Mouse (Mus musculus) heart, adult 2 months (tissue): ENCODE results near the gene Hk2. TPM values are rescaled to one million over a fixed set of nuclear protein-coding genes. Genes with fewer than 3 reads are reported as not detected.

Experiments
- DNase-seq, 2 experiments: peaks; one replicate each; pipeline ENCODE4 v3.0.0; 2021
- H3K27ac ChIP-seq: fragments of 200-600 bp; 2 replicates; pipeline ENCODE4 v1.8.1; 2022
- H3K27me3 ChIP-seq: fragments of 200-500 bp; 2 replicates; pipeline ENCODE4 v1.6.1; 2012; ENCODE audit warnings: mild to moderate bottlenecking, low read length, inconsistent platforms, mixed read lengths; ENCODE audit not compliant: control insufficient read depth, insufficient read depth
- H3K36me3 ChIP-seq: fragments of 200-500 bp; 2 replicates; pipeline ENCODE4 v1.6.1; 2012; ENCODE audit warnings: low read length, inconsistent platforms; ENCODE audit not compliant: control insufficient read depth, insufficient read depth
- H3K4me1 ChIP-seq: fragments of 200-500 bp; 2 replicates; pipeline ENCODE4 v1.6.1; 2011; ENCODE audit warnings: low read length; ENCODE audit not compliant: control insufficient read depth, insufficient read depth
- H3K4me3 ChIP-seq: fragments of 200-600 bp; 2 replicates; pipeline ENCODE4 v1.8.1; 2022
- H3K79me2 ChIP-seq: fragments of 200-500 bp; replicated peaks from 2 replicates; pipeline ENCODE4 v1.6.1; 2012; ENCODE audit warnings: mild to moderate bottlenecking, inconsistent platforms, low read length, moderate library complexity, mixed read lengths; ENCODE audit not compliant: control insufficient read depth, insufficient read depth
- H3K9ac ChIP-seq: fragments of 200-500 bp; 2 replicates; pipeline ENCODE4 v1.6.1; 2012; ENCODE audit warnings: low read depth, mild to moderate bottlenecking, control low read depth, inconsistent platforms, low read length, mixed read lengths
- CTCF ChIP-seq: fragments of 200-600 bp; IDR thresholded peaks from 2 replicates; pipeline ENCODE4 v1.8.1; 2022; ENCODE audit warnings: antibody characterized with exemption, mild to moderate bottlenecking, moderate library complexity
- EP300 ChIP-seq: fragments of 200-500 bp; IDR thresholded peaks from 2 replicates; pipeline ENCODE4 v1.6.1; 2011; ENCODE audit warnings: low read depth, low read length, control low read depth; ENCODE audit not compliant: insufficient read depth
- POLR2A ChIP-seq: fragments of 200-500 bp; IDR thresholded peaks from 2 replicates; pipeline ENCODE4 v1.6.1; 2011; ENCODE audit warnings: mild to moderate bottlenecking, low read depth, low read length, control low read depth; ENCODE audit not compliant: insufficient read depth
- whole genome bisulfite sequencing: fragments of 180-500 bp; shearing (Covaris S2); methylation state at CpG from one replicate; pipeline ENCODE4 v1.1.7; 2018; 5-methylcytosine and 5-hydroxymethylcytosine counted together
- intact Hi-C: fragments of 180-260 bp; cut with DNase I; formaldehyde crosslinking; loops from one replicate; pipeline ENCODE4 v1.15.1; 2025
- polyA plus RNA-seq: library from polyadenylated mRNA; depleted of rRNA; stranded (reverse); fragments of >200 nt; gene quantifications from 2 replicates; pipeline ENCODE4 v1.2.3, GENCODE M21; 2012
- total RNA-seq, 2 experiments: library from RNA; stranded (reverse); gene quantifications; 2 replicates each; pipeline ENCODE4 v1.2.3; 2021

Hk2 gene
- total and polyA plus RNA-seq, 3 experiments = 104 to 363 (median 325) TPM

- intact Hi-C loops = loop anchor here (5.0 kb wide), 1 partner anchor 258 kb away; no protein-coding TSS in a partner anchor
Observed at GRCm38 (mm10) chr6:82714243-82714642, 60.0 kb downstream of the Hk2 start.

DNA sequence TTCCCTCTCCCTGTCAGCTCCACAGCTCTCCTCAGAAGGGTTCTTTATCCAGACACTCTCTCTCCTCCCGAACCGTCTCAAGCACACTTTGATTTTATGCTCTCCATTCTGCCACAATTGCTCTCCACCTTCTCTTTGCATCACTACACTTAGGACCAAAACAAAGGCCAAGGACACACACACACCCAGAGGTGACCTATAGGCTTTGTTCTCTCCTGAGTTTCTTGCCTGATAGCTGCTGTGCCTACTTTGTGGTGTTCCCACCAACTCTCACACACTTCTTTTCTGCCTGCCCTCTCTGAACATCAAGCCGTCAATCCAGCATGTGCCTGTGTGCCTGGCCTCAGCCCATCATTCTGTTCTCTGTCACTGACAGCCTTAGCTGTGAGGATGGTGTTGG lies 66.5 kb downstream of the Hk2 start:
- Histone ChIP-seq H3K27me3 (no peaks in the 10 kb centered on the region), H3K9ac (no peak overlapping the region), H3K4me1 (no peaks in the 10 kb centered on the region), H3K4me3 (no peak overlapping the region), H3K36me3 (no peaks in the 10 kb centered on the region), H3K27ac (no peak overlapping the region), H3K79me2 (no peaks in the 10 kb centered on the region)
- TF ChIP-seq CTCF (no peak), POLR2A (no peak), EP300 (no peak)
- WGBS = 95% methylated on average over 3 of the region's 3 CpGs
- no peak for DNase-seq
- intact Hi-C loops = no loop called here

More at GRCm38 (mm10) chr6:82714243-82714642, 60.0 kb downstream of the Hk2 start:
- Histone ChIP-seq H3K4me1 (no peaks in the 10 kb centered on the region), H3K79me2 (no peaks in the 10 kb centered on the region), H3K36me3 (no peaks in the 10 kb centered on the region), H3K27me3 (no peaks in the 10 kb centered on the region), H3K4me3 (no peak overlapping the region), H3K9ac (no peak overlapping the region), H3K27ac (no peak overlapping the region)
- 19% methylated on average over 3 of the region's 3 CpGs for whole genome bisulfite sequencing
- DNase-seq = peak; percentile 65 to 75
- TF ChIP-seq POLR2A = no peak
- TF ChIP-seq EP300 = 0 out of 2 replicates have a peak, but pooled peaks have one; percentile 27
- peak; percentile 93 for TF ChIP-seq CTCF

DNA sequence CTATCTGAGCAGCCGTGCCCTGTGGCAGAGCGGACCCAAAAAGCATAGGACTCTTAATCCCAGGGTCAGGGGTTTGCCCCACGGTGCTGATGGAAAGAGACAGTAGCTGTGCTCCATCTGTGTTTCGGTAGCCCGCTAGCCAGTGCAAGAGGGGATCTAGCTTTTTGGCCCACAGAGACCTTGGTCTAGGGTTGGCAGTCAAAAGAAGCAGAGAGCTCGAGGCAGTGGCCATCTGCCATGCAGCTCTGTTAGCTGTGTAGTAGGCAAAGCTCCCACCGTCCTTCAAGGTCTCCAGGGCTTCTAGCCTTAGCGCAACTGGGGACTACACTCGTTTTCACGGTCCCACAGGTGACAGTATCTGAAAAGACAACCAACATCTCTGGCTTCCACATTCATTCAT lies 67.0 kb downstream of the Hk2 start:
- Histone ChIP-seq H3K27ac (no peak overlapping the region), H3K27me3 (no peaks in the 10 kb centered on the region), H3K79me2 (no peaks in the 10 kb centered on the region), H3K4me1 (no peaks in the 10 kb centered on the region), H3K4me3 (no peak overlapping the region), H3K36me3 (no peaks in the 10 kb centered on the region), H3K9ac (no peak overlapping the region)
- no peak for TF ChIP-seq POLR2A
- no peak for TF ChIP-seq EP300
- no peak for TF ChIP-seq CTCF
- intact Hi-C loops = no loop called here
- DNase-seq = no peak
- WGBS = 87% methylated on average over 10 of the region's 10 CpGs

DNA sequence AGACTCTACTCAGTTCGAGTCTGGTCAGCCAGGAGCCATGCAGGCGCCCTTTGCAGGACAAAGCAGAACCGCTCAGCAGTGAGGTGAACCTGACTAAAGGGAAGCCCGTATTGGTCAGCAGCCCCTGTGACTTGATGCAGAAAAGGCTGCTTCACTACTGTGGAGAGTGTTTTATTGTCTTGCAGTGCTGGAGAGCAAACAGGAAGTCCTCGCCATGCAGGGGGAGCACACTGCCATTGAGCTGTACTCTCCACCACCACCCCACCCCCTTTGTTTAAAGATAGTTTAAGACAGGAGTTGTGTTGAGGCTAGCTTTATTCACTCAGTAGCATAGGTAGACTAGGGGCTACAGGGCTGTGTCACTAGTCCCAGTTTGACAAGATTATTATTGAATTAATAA lies 69.0 kb downstream of the Hk2 start, which contains the start of gene Pole4:
Gene Pole4 (minus strand): TSS at position 145 of the 400 bp plus-strand sequence.
- Histone ChIP-seq H3K4me3 (no peak within 1 kb of the TSS), H3K9ac (no peak within 1 kb of the TSS), H3K27ac (no peak within 1 kb of the TSS), H3K36me3 (no peaks in the 10 kb centered on the region), H3K4me1 (no peaks in the 10 kb centered on the region), H3K79me2 (no peaks in the 10 kb centered on the region), H3K27me3 (no peaks in the 10 kb centered on the region)
- DNase-seq = no peak
- TF ChIP-seq EP300 = no peak
- intact Hi-C loops = no loop called here
- 74% methylated on average over 5 of the region's 5 CpGs for WGBS

GRCm38 (mm10) chr6:82703710-82704109 lies 70.5 kb downstream of the Hk2 start:
- H3K36me3 ChIP-seq = no peaks in the 10 kb centered on the region
- 87% methylated on average over 3 of the region's 3 CpGs for WGBS
- no peaks in the 10 kb centered on the region for H3K79me2 ChIP-seq
- no peak overlapping the region for H3K27ac ChIP-seq
- intact Hi-C loops = loop anchor here (2.0 kb wide), 2 partner anchors 55 to 717 kb away; no protein-coding TSS in a partner anchor
- no peak overlapping the region for H3K4me3 ChIP-seq
- no peaks in the 10 kb centered on the region for H3K27me3 ChIP-seq
- no peak for DNase-seq
- TF ChIP-seq EP300 = no peak
- no peak for TF ChIP-seq CTCF
- no peak for TF ChIP-seq POLR2A
- no peak overlapping the region for H3K9ac ChIP-seq
- H3K4me1 ChIP-seq = no peaks in the 10 kb centered on the region

- no peaks in the 10 kb centered on the region for H3K27me3 ChIP-seq
- peak; percentile 79 to 89 for DNase-seq
- no peaks in the 10 kb centered on the region for H3K36me3 ChIP-seq
- 25% methylated on average over 16 of the region's 16 CpGs for WGBS
- H3K9ac ChIP-seq = no peak overlapping the region
- no peaks in the 10 kb centered on the region for H3K4me1 ChIP-seq
- TF ChIP-seq EP300 (no peak), CTCF (peak; percentile 95), POLR2A (no peak)
- no peak overlapping the region for H3K27ac ChIP-seq
- intact Hi-C loops = loop anchor here (2.0 kb wide), 2 partner anchors 54 to 716 kb away; no protein-coding TSS in a partner anchor
- H3K79me2 ChIP-seq = no peaks in the 10 kb centered on the region
- no peak overlapping the region for H3K4me3 ChIP-seq
Observed at GRCm38 (mm10) chr6:82702593-82703017, 71.6 kb downstream of the Hk2 start.
